ENCODE assay signal across 9 mouse cellular contexts in genomic region chr3:83965333-83965732, GRCm38 (mm10).
DNase-seq lines count a peak whose midpoint lies in the region; ATAC-seq lines count a peak whose summit lies in the region.
"Had no signal": no experiment of that assay in that cellular context is flagged by ENCODE, and none has a peak within 500 bp of the region (broad histone marks: within the 10 kb centered on the region; RNA-seq: fewer than 3 reads in every experiment).

No protein-coding gene starts in this region.

- intact Hi-C loops in heart, postnatal 36 days (cut with DNase I): no loop called here

- H3K9ac ChIP-seq in heart, embryonic 15.5 days: no peak overlapping the region
- no peak overlapping the region for H3K9ac ChIP-seq in hindbrain, embryonic 15.5 days

- peaks cover 44% of the 10 kb centered on the region for H3K4me1 ChIP-seq in heart, embryonic 15.5 days (replicated peaks)
- peaks cover 17% of the 10 kb centered on the region for H3K4me1 ChIP-seq in hindbrain, embryonic 15.5 days (replicated peaks)

- H3K27ac ChIP-seq in heart, embryonic 15.5 days: peak overlapping the region; percentile 56
- H3K27ac ChIP-seq in hindbrain, embryonic 15.5 days (replicated peaks): no peak overlapping the region
- H3K27ac ChIP-seq: limb, embryonic 10.5 days had no signal

- DNase-seq in cerebellum, adult 11 months: peak; percentile 9
- DNase-seq in cerebellum, postnatal 14 days: no peak
- no peak for DNase-seq in heart, postnatal 36 days
- peak; percentile 11 for DNase-seq in cerebellum, adult 8-10 months
- DNase-seq in adrenal gland, adult 2 months: no peak
- DNase-seq in ovary, postnatal 14 days (ENCODE audit: low spot score): no peak

- no peaks in the 10 kb centered on the region; the same call in 1 of the 2 replicates for H3K36me3 ChIP-seq in heart, embryonic 15.5 days
- H3K36me3 ChIP-seq in hindbrain, embryonic 15.5 days: no peaks in the 10 kb centered on the region

- H3K4me3 ChIP-seq in heart, embryonic 15.5 days: no peak overlapping the region
- no peak overlapping the region for H3K4me3 ChIP-seq in hindbrain, embryonic 15.5 days
- H3K4me3 ChIP-seq: limb, embryonic 10.5 days had no signal

- H3K4me2 ChIP-seq in heart, embryonic 15.5 days: no peak overlapping the region
- no peak overlapping the region for H3K4me2 ChIP-seq in hindbrain, embryonic 15.5 days

- 69% methylated on average over 2 of the region's 2 CpGs for WGBS in heart, embryonic 15.5 days
- 57% methylated on average over 2 of the region's 2 CpGs for WGBS in hindbrain, embryonic 15.5 days

- no peak for ATAC-seq in heart, embryonic 15.5 days (replicated peaks; ENCODE audit: insufficient number of reproducible peaks, insufficient read depth, low FRiP score, low read depth)
- ATAC-seq in hindbrain, embryonic 15.5 days (ENCODE audit: low FRiP score, low read depth): 0 out of 2 replicates have a peak, but pooled peaks have one; percentile 13

- H3K27me3 ChIP-seq in heart, embryonic 15.5 days: no peaks in the 10 kb centered on the region
- H3K27me3 ChIP-seq in hindbrain, embryonic 15.5 days: no peaks in the 10 kb centered on the region

- no peaks in the 10 kb centered on the region for H3K9me3 ChIP-seq in heart, embryonic 15.5 days (replicated peaks)
- no peaks in the 10 kb centered on the region for H3K9me3 ChIP-seq in hindbrain, embryonic 15.5 days
- H3K9me3 ChIP-seq: limb, embryonic 10.5 days had no signal

Comparison
In these comparisons a context has a peak if more than half of its experiments do, and no peak if none do; other contexts are left out.
1. DNase-seq: peak in cerebellum, adult 11 months (single experiment) and cerebellum, adult 8-10 months (single experiment); none in cerebellum, postnatal 14 days (0 of 2), heart, postnatal 36 days (0 of 2), adrenal gland, adult 2 months (single experiment) and ovary, postnatal 14 days (single experiment).